Mouse (Mus musculus): ENCODE data around the gene Adcy9.

DNA sequence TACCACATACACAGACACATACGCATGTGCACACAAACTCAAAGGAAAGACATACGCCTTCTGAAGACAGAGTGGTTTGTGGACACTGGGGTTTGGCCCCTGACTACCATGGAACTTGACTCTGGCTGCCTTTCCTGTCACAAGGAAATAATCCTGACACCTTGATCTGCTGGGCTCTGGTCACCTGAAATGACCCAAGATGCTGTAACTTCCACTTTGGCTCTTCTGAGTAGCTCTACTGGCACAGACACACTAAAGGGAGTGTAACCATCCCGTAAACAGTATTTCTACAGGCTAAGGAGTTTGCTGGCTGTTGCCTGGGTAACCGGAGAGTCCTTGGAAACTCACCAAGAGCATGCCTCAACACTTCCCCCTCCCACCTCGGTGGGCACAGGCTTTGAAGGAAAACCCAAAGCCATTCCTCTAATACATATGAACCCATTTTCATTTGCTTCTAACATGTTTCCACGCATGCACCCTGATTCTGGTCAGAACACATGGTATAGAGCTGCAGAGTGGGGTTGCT lies 102.2 kb downstream of the Adcy9 start:
- no peak for TF ChIP-seq CTCF (IDR thresholded peaks at IDR 0.05; ENCODE audit: extremely low read depth, insufficient read depth, insufficient read length, insufficient replicate concordance)
- TF ChIP-seq POLR2A (IDR thresholded peaks at IDR 0.05; ENCODE audit: low read depth, low read length) = no peak
